Comparison of ENCODE assay signal across 9 mouse cellular contexts in genomic region chr11:30232082-30232481, GRCm38 (mm10). TPM values are rescaled to one million over a fixed set of nuclear protein-coding genes. Genes with fewer than 3 reads are reported as not detected.
A peak's percentile ranks its signal among the peaks of the same experiment; 100 is the strongest.
DNase-seq lines count a peak whose midpoint lies in the region; ATAC-seq and TF ChIP-seq lines count a peak whose summit lies in the region.
"Had no signal": no experiment of that assay in that cellular context is flagged by ENCODE, and none has a peak within 500 bp of the region (broad histone marks: within the 10 kb centered on the region; RNA-seq: fewer than 3 reads in every experiment).

No protein-coding gene starts in this region.

- TF ChIP-seq CTCF in intestine, postnatal 0 days (IDR thresholded peaks at IDR 0.05; ENCODE audit: low read depth), result no peak

- no peak overlapping the region for H3K9ac ChIP-seq in intestine, embryonic 14.5 days (ENCODE audit: low read length)
- H3K9ac ChIP-seq in intestine, postnatal 0 days (ENCODE audit: low read depth, low read length), result no peak overlapping the region
- H3K9ac ChIP-seq in lung, embryonic 15.5 days, result no peak overlapping the region
- no peak overlapping the region for H3K9ac ChIP-seq in forebrain, embryonic 13.5 days
- H3K9ac ChIP-seq: liver, embryonic 13.5 days had no signal

- no peak overlapping the region; the same call in 1 of the 2 replicates for H3K27ac ChIP-seq in intestine, embryonic 14.5 days (ENCODE audit: low read depth)
- no peak overlapping the region for H3K27ac ChIP-seq in intestine, postnatal 0 days (ENCODE audit: low read depth, low read length)
- H3K27ac ChIP-seq in heart, embryonic 10.5 days, result no peak overlapping the region
- H3K27ac ChIP-seq in lung, embryonic 15.5 days, result peak overlapping the region; percentile 55; the same call in 1 of the 2 replicates
- H3K27ac ChIP-seq in forebrain, embryonic 13.5 days, result no peak overlapping the region
- H3K27ac ChIP-seq: liver, embryonic 13.5 days had no signal

- no peak overlapping the region for H3K4me2 ChIP-seq in intestine, embryonic 14.5 days (ENCODE audit: low read length)
- no peak overlapping the region for H3K4me2 ChIP-seq in intestine, postnatal 0 days (replicated peaks; ENCODE audit: low read depth)
- no peak overlapping the region for H3K4me2 ChIP-seq in lung, embryonic 15.5 days
- H3K4me2 ChIP-seq in forebrain, embryonic 13.5 days, result no peak overlapping the region
- H3K4me2 ChIP-seq: liver, embryonic 13.5 days had no signal

- H3K4me1 ChIP-seq in intestine, embryonic 14.5 days (replicated peaks; ENCODE audit: control insufficient read depth, insufficient read depth, low read length), result peaks cover 22% of the 10 kb centered on the region
- peaks cover 11% of the 10 kb centered on the region for H3K4me1 ChIP-seq in intestine, postnatal 0 days (replicated peaks; ENCODE audit: control insufficient read depth, insufficient read depth, low read length)
- peaks cover 41% of the 10 kb centered on the region for H3K4me1 ChIP-seq in heart, embryonic 10.5 days
- peaks cover 48% of the 10 kb centered on the region for H3K4me1 ChIP-seq in lung, embryonic 15.5 days
- peaks cover 9% of the 10 kb centered on the region; the same call in 1 of the 2 replicates for H3K4me1 ChIP-seq in forebrain, embryonic 13.5 days
- H3K4me1 ChIP-seq: liver, embryonic 13.5 days had no signal

- no peak for DNase-seq in intestine, embryonic 14.5 days (ENCODE audit: low spot score)
- peak; percentile 61 to 72 for DNase-seq in adrenal gland, postnatal 36 days
- peak; percentile 38 for DNase-seq in heart, embryonic 10.5 days (ENCODE audit: low spot score)
- DNase-seq in right cerebral cortex, adult 18-20 months, result no peak
- DNase-seq: liver, embryonic 13.5 days had no signal

- peak; percentile 65; the same call in 1 of the 2 replicates for ATAC-seq in intestine, embryonic 14.5 days (replicated peaks; ENCODE audit: low FRiP score, low TSS enrichment, low read depth)
- no peak for ATAC-seq in intestine, postnatal 0 days
- peak; percentile 75; the same call in 1 of the 2 replicates for ATAC-seq in lung, embryonic 15.5 days (ENCODE audit: borderline replicate concordance, extremely low read depth, low FRiP score, low TSS enrichment)
- ATAC-seq in erythroid progenitor cell, adult 5-6 weeks (replicated peaks; ENCODE audit: low FRiP score, poor library complexity, severe bottlenecking), result no peak
- no peak for ATAC-seq in forebrain, embryonic 13.5 days

- no peaks in the 10 kb centered on the region for H3K9me3 ChIP-seq in intestine, embryonic 14.5 days (ENCODE audit: control insufficient read depth, low read length)
- no peaks in the 10 kb centered on the region for H3K9me3 ChIP-seq in intestine, postnatal 0 days (ENCODE audit: control insufficient read depth)
- no peaks in the 10 kb centered on the region for H3K9me3 ChIP-seq in heart, embryonic 10.5 days
- no peaks in the 10 kb centered on the region for H3K9me3 ChIP-seq in lung, embryonic 15.5 days
- no peaks in the 10 kb centered on the region for H3K9me3 ChIP-seq in forebrain, embryonic 13.5 days (replicated peaks)
- H3K9me3 ChIP-seq: liver, embryonic 13.5 days had no signal

- no peaks in the 10 kb centered on the region for H3K27me3 ChIP-seq in intestine, embryonic 14.5 days (replicated peaks; ENCODE audit: control insufficient read depth, insufficient read depth, low read length)
- no peaks in the 10 kb centered on the region for H3K27me3 ChIP-seq in intestine, postnatal 0 days (replicated peaks; ENCODE audit: control insufficient read depth, insufficient read depth, low read length)
- H3K27me3 ChIP-seq in heart, embryonic 10.5 days (ENCODE audit: insufficient read depth, poor library complexity, severe bottlenecking), result no peaks in the 10 kb centered on the region
- no peaks in the 10 kb centered on the region for H3K27me3 ChIP-seq in lung, embryonic 15.5 days
- H3K27me3 ChIP-seq in forebrain, embryonic 13.5 days, result no peaks in the 10 kb centered on the region
- H3K27me3 ChIP-seq: liver, embryonic 13.5 days had no signal

- no peak overlapping the region for H3K4me3 ChIP-seq in intestine, embryonic 14.5 days (ENCODE audit: low read depth, low read length)
- no peak overlapping the region for H3K4me3 ChIP-seq in intestine, postnatal 0 days (ENCODE audit: low read depth, low read length)
- no peak overlapping the region for H3K4me3 ChIP-seq in heart, embryonic 10.5 days
- H3K4me3 ChIP-seq in lung, embryonic 15.5 days, result no peak overlapping the region
- H3K4me3 ChIP-seq in forebrain, embryonic 13.5 days, result no peak overlapping the region
- H3K4me3 ChIP-seq: liver, embryonic 13.5 days had no signal

- 53% methylated on average over 2 of the region's 2 CpGs for WGBS in intestine, embryonic 14.5 days
- WGBS in intestine, postnatal 0 days, result 60% methylated on average over 2 of the region's 2 CpGs
- WGBS in heart, embryonic 10.5 days, result 87% methylated on average over 2 of the region's 2 CpGs
- 40% methylated on average over 2 of the region's 2 CpGs for WGBS in lung, embryonic 15.5 days
- WGBS in forebrain, embryonic 13.5 days, result 80% methylated on average over 2 of the region's 2 CpGs

- H3K36me3 ChIP-seq in intestine, embryonic 14.5 days (ENCODE audit: control insufficient read depth, insufficient read depth, low read length), result no peaks in the 10 kb centered on the region
- no peaks in the 10 kb centered on the region for H3K36me3 ChIP-seq in intestine, postnatal 0 days (ENCODE audit: control insufficient read depth, insufficient read depth)
- peaks cover 11% of the 10 kb centered on the region for H3K36me3 ChIP-seq in heart, embryonic 10.5 days
- H3K36me3 ChIP-seq in lung, embryonic 15.5 days, result 0 out of 2 replicates have a peak, but pooled peaks cover 5% of the 10 kb centered on the region
- no peaks in the 10 kb centered on the region for H3K36me3 ChIP-seq in forebrain, embryonic 13.5 days (ENCODE audit: poor library complexity, severe bottlenecking)
- H3K36me3 ChIP-seq: liver, embryonic 13.5 days had no signal

RNA-seq across cellular contexts. Expression of gene Sptbn1, which starts 35.9 kb away (rescaled TPM):
- polyA plus RNA-seq in intestine, embryonic 14.5 days (2014; fragmentation: Nextera tagmentation; extraction: Ambion mirVana), result 129 and 131 TPM in 2 replicates
- 73.5 and 84.7 TPM in 2 replicates for polyA plus RNA-seq in intestine, postnatal 0 days (2015; fragmentation: Nextera tagmentation; extraction: Ambion mirVana)
- total RNA-seq in adrenal gland, postnatal 36 days (2021), result 100 to 1,000 TPM; 310 to 342 TPM
- polyA plus RNA-seq in heart, embryonic 10.5 days (2016; fragmentation: Nextera tagmentation; extraction: Ambion mirVana), result 115 and 137 TPM in 2 replicates
- polyA plus RNA-seq in lung, embryonic 15.5 days (2015; fragmentation: Nextera tagmentation; extraction: Ambion mirVana), result 155 and 163 TPM in 2 replicates
- total RNA-seq in erythroid progenitor cell, adult 5-6 weeks (2015; ENCODE audit: low replicate concordance), result 16.6 and 23.5 TPM in 2 replicates
- total RNA-seq in erythroid progenitor cell, adult 5-6 weeks (2017; ENCODE audit: low replicate concordance), result 13.2 and 14.6 TPM in 2 replicates
- polyA plus RNA-seq in forebrain, embryonic 13.5 days (2015; fragmentation: Nextera tagmentation; extraction: Ambion mirVana), result 85.6 and 94.0 TPM in 2 replicates

Comparison
In these comparisons a context has a peak if more than half of its experiments do, and no peak if none do; other contexts are left out.
1. ATAC-seq: peak in intestine, embryonic 14.5 days (single experiment) and lung, embryonic 15.5 days (single experiment); none in intestine, postnatal 0 days (single experiment), erythroid progenitor cell, adult 5-6 weeks (single experiment) and forebrain, embryonic 13.5 days (single experiment).
2. DNase-seq: peak in adrenal gland, postnatal 36 days (2 of 2) and heart, embryonic 10.5 days (single experiment); none in intestine, embryonic 14.5 days (single experiment) and right cerebral cortex, adult 18-20 months (single experiment).